Mouse (Mus musculus) heart, postnatal 10 days (tissue): ENCODE results near the gene C1qtnf1. TPM values are rescaled to one million over a fixed set of nuclear protein-coding genes. Genes with fewer than 3 reads are reported as not detected.

Experiments used
- DNase-seq, 2 experiments: peaks; one replicate each; pipeline ENCODE4 v3.0.0; 2021
- intact Hi-C: fragments of 180-260 bp; cut with DNase I; formaldehyde crosslinking; loops from one replicate; pipeline ENCODE4 v1.15.1; 2025
- total RNA-seq, 2 experiments: library from RNA; stranded (reverse); gene quantifications; 2 replicates each; pipeline ENCODE4 v1.2.3; 2021

The C1qtnf1 gene
- total RNA-seq, 2 experiments from 2014 or later = 38.0 to 38.4 TPM

GRCm38 (mm10) chr11:118430291-118430885, 2.4 kb downstream of the C1qtnf1 start:
- no peak for DNase-seq
- intact Hi-C loops = no loop called here

- intact Hi-C loops = no loop called here
- no peak for DNase-seq
These were observed 3.3 kb downstream of the C1qtnf1 start for GRCm38 (mm10) chr11:118431100-118431948.

- DNase-seq = peak; percentile 55 to 65
- intact Hi-C loops = no loop called here
These were observed 5.4 kb downstream of the C1qtnf1 start for GRCm38 (mm10) chr11:118433398-118433868.

GRCm38 (mm10) chr11:118434093-118434492, 6.1 kb downstream of the C1qtnf1 start:
- DNase-seq = no peak
- intact Hi-C loops = no loop called here

GRCm38 (mm10) chr11:118436471-118436935, 8.5 kb downstream of the C1qtnf1 start:
- intact Hi-C loops = no loop called here
- DNase-seq = peak in 1 of 2 experiments; percentile 52

- intact Hi-C loops = no loop called here
- no peak for DNase-seq
These were observed 10.8 kb downstream of the C1qtnf1 start for GRCm38 (mm10) chr11:118438665-118439414.

- no peak for DNase-seq
- intact Hi-C loops = loop anchor here (1.0 kb wide), 1 partner anchor 19 kb away; no protein-coding TSS in a partner anchor
These were observed 14.7 kb downstream of the C1qtnf1 start for GRCm38 (mm10) chr11:118442691-118443090.

- DNase-seq = peak; percentile 75 to 90
- intact Hi-C loops = loop anchor here (1.0 kb wide), 1 partner anchor 20 kb away; no protein-coding TSS in a partner anchor
These were observed 15.4 kb downstream of the C1qtnf1 start for GRCm38 (mm10) chr11:118443201-118443970.

GRCm38 (mm10) chr11:118445843-118446242, 17.8 kb downstream of the C1qtnf1 start:
- peak; percentile 74 to 83 for DNase-seq
- intact Hi-C loops = loop anchor here (1.0 to 5.0 kb wide), 3 partner anchors 45 to 295 kb away; no protein-coding TSS in a partner anchor

- no peak for DNase-seq
These were observed 19.3 kb downstream of the C1qtnf1 start for GRCm38 (mm10) chr11:118447346-118447745.

GRCm38 (mm10) chr11:118448385-118448784, 20.4 kb downstream of the C1qtnf1 start:
- intact Hi-C loops = loop anchor here (5.0 kb wide), 1 partner anchor 59 kb away; no protein-coding TSS in a partner anchor
- peak; percentile 78 to 80 for DNase-seq

More at GRCm38 (mm10) chr11:118447346-118447745, 19.3 kb downstream of the C1qtnf1 start:
- intact Hi-C loops = loop anchor here (2.0 to 5.0 kb wide), 2 partner anchors 60 to 293 kb away; no protein-coding TSS in a partner anchor

GRCm38 (mm10) chr11:118451211-118451610, 23.2 kb downstream of the C1qtnf1 start:
- intact Hi-C loops = no loop called here
- no peak for DNase-seq

GRCm38 (mm10) chr11:118452955-118453354, 25.0 kb downstream of the C1qtnf1 start:
- intact Hi-C loops = no loop called here
- DNase-seq = no peak

- intact Hi-C loops = no loop called here
- peak; percentile 64 to 68 for DNase-seq
These were observed 26.1 kb downstream of the C1qtnf1 start for GRCm38 (mm10) chr11:118453886-118454671.

- no peak for DNase-seq
- intact Hi-C loops = no loop called here
These were observed 27.8 kb downstream of the C1qtnf1 start for GRCm38 (mm10) chr11:118455788-118456187.

GRCm38 (mm10) chr11:118456937-118457336, 28.9 kb downstream of the C1qtnf1 start:
- peak; percentile 49 to 60 for DNase-seq
- intact Hi-C loops = no loop called here

GRCm38 (mm10) chr11:118459051-118459450, 31.0 kb downstream of the C1qtnf1 start:
- intact Hi-C loops = no loop called here

GRCm38 (mm10) chr11:118459536-118459935, 31.5 kb downstream of the C1qtnf1 start:
- intact Hi-C loops = no loop called here
- DNase-seq = peak in 1 of 2 experiments; percentile 41

More at GRCm38 (mm10) chr11:118459051-118459450, 31.0 kb downstream of the C1qtnf1 start:
- DNase-seq = peak; percentile 72 to 80

GRCm38 (mm10) chr11:118460280-118460679, 32.3 kb downstream of the C1qtnf1 start:
- peak in 1 of 2 experiments; percentile 43 for DNase-seq
- intact Hi-C loops = no loop called here
